Mouse (Mus musculus) intestine, embryonic 15.5 days (tissue): Measurements from ENCODE around the gene 2010109A12Rik. TPM values are rescaled to one million over a fixed set of nuclear protein-coding genes. Genes with fewer than 3 reads are reported as not detected.

Experiments
- ATAC-seq: fragments of 200-750 bp; cut with Nextera tagmentation; 2 replicates; pipeline ENCODE4 v1.8.0; 2017; ENCODE audit warnings: moderate TSS enrichment, moderate library complexity
- H3K27ac ChIP-seq: fragments of 300-500 bp; sonication (generic); 2 replicates; pipeline ENCODE4 v1.5.1; 2015; ENCODE audit warnings: mild to moderate bottlenecking, inconsistent platforms
- H3K27me3 ChIP-seq: fragments of 300-500 bp; sonication (generic); replicated peaks from 2 replicates; pipeline ENCODE4 v1.6.1; 2015; ENCODE audit warnings: inconsistent platforms
- H3K36me3 ChIP-seq: fragments of 300-500 bp; sonication (generic); 2 replicates; pipeline ENCODE4 v1.6.1; 2015; ENCODE audit warnings: inconsistent platforms
- H3K4me1 ChIP-seq: fragments of 300-500 bp; sonication (generic); replicated peaks from 2 replicates; pipeline ENCODE4 v1.6.1; 2015; ENCODE audit warnings: inconsistent platforms
- H3K4me2 ChIP-seq: fragments of 300-500 bp; sonication (generic); replicated peaks from 2 replicates; pipeline ENCODE4 v1.6.1; 2015; ENCODE audit warnings: mild to moderate bottlenecking, inconsistent platforms
- H3K4me3 ChIP-seq: fragments of 300-500 bp; sonication (generic); replicated peaks from 2 replicates; pipeline ENCODE4 v1.5.1; 2015; ENCODE audit warnings: inconsistent platforms
- H3K9ac ChIP-seq: fragments of 300-500 bp; sonication (generic); 2 replicates; pipeline ENCODE4 v1.6.1; 2015; ENCODE audit warnings: inconsistent platforms
- H3K9me3 ChIP-seq: fragments of 300-500 bp; sonication (generic); 2 replicates; pipeline ENCODE4 v1.6.1; 2016; ENCODE audit warnings: inconsistent platforms
- WGBS: fragments of 180-500 bp; shearing (Covaris S2); methylation state at CpG from one replicate; pipeline ENCODE4 v1.1.7; 2015; 5-methylcytosine and 5-hydroxymethylcytosine counted together
- polyA plus RNA-seq: library from polyadenylated mRNA; unstranded; fragments of >200 nt; fragmentation: Nextera tagmentation; extraction: Ambion mirVana; gene quantifications from 2 replicates; pipeline ENCODE4 v1.2.1, GENCODE M21; 2015

Gene 2010109A12Rik
- polyA plus RNA-seq, 1 experiment from 2014 or later, result 2.0 TPM

GRCm38 (mm10) chr5:93234130-93234529, 27.8 kb downstream of the 2010109A12Rik start:
- WGBS, result 66% methylated on average over 4 of the region's 4 CpGs
- no peak overlapping the region for H3K27ac ChIP-seq
- ATAC-seq, result no peak
- H3K9ac ChIP-seq, result no peak overlapping the region
- H3K36me3 ChIP-seq, result no peaks in the 10 kb centered on the region
- H3K9me3 ChIP-seq, result no peaks in the 10 kb centered on the region
- H3K27me3 ChIP-seq, result no peaks in the 10 kb centered on the region
- H3K4me2 ChIP-seq, result no peak overlapping the region
- no peaks in the 10 kb centered on the region for H3K4me1 ChIP-seq
- no peak overlapping the region for H3K4me3 ChIP-seq

GRCm38 (mm10) chr5:93234605-93235004, 28.3 kb downstream of the 2010109A12Rik start:
- Histone ChIP-seq H3K9me3 (no peaks in the 10 kb centered on the region), H3K4me3 (no peak overlapping the region), H3K4me2 (no peak overlapping the region), H3K36me3 (no peaks in the 10 kb centered on the region), H3K4me1 (no peaks in the 10 kb centered on the region), H3K27me3 (no peaks in the 10 kb centered on the region), H3K9ac (no peak overlapping the region), H3K27ac (no peak overlapping the region)
- ATAC-seq, result no peak
- 80% methylated on average over 2 of the region's 2 CpGs for whole genome bisulfite sequencing

GRCm38 (mm10) chr5:93235888-93236287, 29.6 kb downstream of the 2010109A12Rik start:
- Histone ChIP-seq H3K4me1 (no peaks in the 10 kb centered on the region), H3K27ac (no peak overlapping the region), H3K9ac (no peak overlapping the region), H3K36me3 (no peaks in the 10 kb centered on the region), H3K27me3 (no peaks in the 10 kb centered on the region), H3K9me3 (no peaks in the 10 kb centered on the region), H3K4me2 (no peak overlapping the region), H3K4me3 (no peak overlapping the region)
- 85% methylated on average over 3 of the region's 3 CpGs for WGBS
- ATAC-seq, result no peak

GRCm38 (mm10) chr5:93236541-93236940, 30.2 kb downstream of the 2010109A12Rik start:
- Histone ChIP-seq H3K9me3 (no peaks in the 10 kb centered on the region), H3K4me2 (no peak overlapping the region), H3K27ac (no peak overlapping the region), H3K4me1 (no peaks in the 10 kb centered on the region), H3K27me3 (no peaks in the 10 kb centered on the region), H3K36me3 (no peaks in the 10 kb centered on the region), H3K9ac (no peak overlapping the region), H3K4me3 (no peak overlapping the region)
- ATAC-seq, result no peak
- 81% methylated on average over 4 of the region's 4 CpGs for WGBS

- H3K27me3 ChIP-seq, result no peaks in the 10 kb centered on the region
- peak; percentile 53; the same call in 1 of the 2 replicates for ATAC-seq
- no peak overlapping the region for H3K4me3 ChIP-seq
- H3K4me1 ChIP-seq, result no peaks in the 10 kb centered on the region
- H3K36me3 ChIP-seq, result no peaks in the 10 kb centered on the region
- H3K9ac ChIP-seq, result no peak overlapping the region
- H3K9me3 ChIP-seq, result no peaks in the 10 kb centered on the region
- no peak overlapping the region for H3K27ac ChIP-seq
- 75% methylated on average over 8 of the region's 8 CpGs for WGBS
- H3K4me2 ChIP-seq, result no peak overlapping the region
Measured at GRCm38 (mm10) chr5:93239590-93240544, 33.5 kb downstream of the 2010109A12Rik start.

GRCm38 (mm10) chr5:93245280-93245679, 39.0 kb downstream of the 2010109A12Rik start:
- no peak overlapping the region for H3K4me3 ChIP-seq
- H3K9me3 ChIP-seq, result no peaks in the 10 kb centered on the region
- H3K27me3 ChIP-seq, result no peaks in the 10 kb centered on the region
- ATAC-seq, result no peak
- 73% methylated on average over 2 of the region's 2 CpGs for WGBS
- H3K36me3 ChIP-seq, result no peaks in the 10 kb centered on the region
- no peaks in the 10 kb centered on the region for H3K4me1 ChIP-seq
- H3K27ac ChIP-seq, result no peak overlapping the region
- no peak overlapping the region for H3K9ac ChIP-seq
- H3K4me2 ChIP-seq, result no peak overlapping the region

GRCm38 (mm10) chr5:93249940-93250578, 43.7 kb downstream of the 2010109A12Rik start:
- H3K9ac ChIP-seq, result no peak overlapping the region
- H3K4me3 ChIP-seq, result no peak overlapping the region
- no peaks in the 10 kb centered on the region for H3K4me1 ChIP-seq
- ATAC-seq, result peak; percentile 65
- no peak overlapping the region for H3K27ac ChIP-seq
- WGBS, result 63% methylated on average over 6 of the region's 6 CpGs
- no peaks in the 10 kb centered on the region for H3K27me3 ChIP-seq
- no peaks in the 10 kb centered on the region for H3K36me3 ChIP-seq
- no peaks in the 10 kb centered on the region for H3K9me3 ChIP-seq
- H3K4me2 ChIP-seq, result no peak overlapping the region

GRCm38 (mm10) chr5:93251001-93251760, 44.9 kb downstream of the 2010109A12Rik start:
- no peak overlapping the region for H3K4me2 ChIP-seq
- no peak overlapping the region for H3K9ac ChIP-seq
- H3K4me1 ChIP-seq, result no peaks in the 10 kb centered on the region
- H3K4me3 ChIP-seq, result no peak overlapping the region
- no peak for ATAC-seq
- no peaks in the 10 kb centered on the region for H3K27me3 ChIP-seq
- H3K27ac ChIP-seq, result no peak overlapping the region
- no peaks in the 10 kb centered on the region for H3K9me3 ChIP-seq
- H3K36me3 ChIP-seq, result no peaks in the 10 kb centered on the region
- WGBS, result 72% methylated on average over 12 of the region's 12 CpGs

GRCm38 (mm10) chr5:93255759-93256265, 49.5 kb downstream of the 2010109A12Rik start:
- Histone ChIP-seq H3K36me3 (no peaks in the 10 kb centered on the region), H3K9ac (no peak overlapping the region), H3K9me3 (no peaks in the 10 kb centered on the region), H3K4me3 (no peak overlapping the region), H3K27ac (no peak overlapping the region), H3K4me1 (no peaks in the 10 kb centered on the region), H3K4me2 (no peak overlapping the region), H3K27me3 (no peaks in the 10 kb centered on the region)
- WGBS, result 85% methylated on average over 5 of the region's 5 CpGs
- no peak for ATAC-seq

- ATAC-seq, result no peak
Measured at GRCm38 (mm10) chr5:93256820-93257405, 50.6 kb downstream of the 2010109A12Rik start.

GRCm38 (mm10) chr5:93259349-93259748, 53.0 kb downstream of the 2010109A12Rik start:
- Histone ChIP-seq H3K4me1 (no peaks in the 10 kb centered on the region), H3K9me3 (no peaks in the 10 kb centered on the region), H3K4me2 (no peak overlapping the region), H3K27ac (no peak overlapping the region), H3K36me3 (no peaks in the 10 kb centered on the region), H3K9ac (no peak overlapping the region), H3K27me3 (no peaks in the 10 kb centered on the region), H3K4me3 (no peak overlapping the region)
- no peak for ATAC-seq

More at GRCm38 (mm10) chr5:93256820-93257405, 50.6 kb downstream of the 2010109A12Rik start:
- Histone ChIP-seq H3K27ac (no peak overlapping the region), H3K9me3 (no peaks in the 10 kb centered on the region), H3K27me3 (no peaks in the 10 kb centered on the region), H3K4me3 (no peak overlapping the region), H3K4me1 (no peaks in the 10 kb centered on the region), H3K4me2 (no peak overlapping the region), H3K36me3 (no peaks in the 10 kb centered on the region), H3K9ac (no peak overlapping the region)

- H3K27ac ChIP-seq, result no peak overlapping the region
- no peak for ATAC-seq
- 68% methylated on average over 3 of the region's 3 CpGs for WGBS
Measured at GRCm38 (mm10) chr5:93260983-93261382, 54.7 kb downstream of the 2010109A12Rik start.

More at GRCm38 (mm10) chr5:93260983-93261382, 54.7 kb downstream of the 2010109A12Rik start:
- no peak overlapping the region for H3K4me2 ChIP-seq
- H3K4me1 ChIP-seq, result 0 out of 2 replicates have a peak, but pooled peaks cover 5% of the 10 kb centered on the region
- H3K27me3 ChIP-seq, result no peaks in the 10 kb centered on the region
- H3K9me3 ChIP-seq, result no peaks in the 10 kb centered on the region
- no peak overlapping the region for H3K4me3 ChIP-seq
- H3K36me3 ChIP-seq, result no peaks in the 10 kb centered on the region
- H3K9ac ChIP-seq, result no peak overlapping the region
